8 mouse cellular contexts compared by ENCODE assay signal in genomic region chr2:26388682-26389153, GRCm38 (mm10). TPM values are rescaled to one million over a fixed set of nuclear protein-coding genes. Genes with fewer than 3 reads are reported as not detected.
DNase-seq lines count a peak whose midpoint lies in the region; ATAC-seq and TF ChIP-seq lines count a peak whose summit lies in the region.

No protein-coding gene starts in this region.

- no peak for TF ChIP-seq CTCF in kidney, adult 2 months (conservative IDR thresholded peaks at IDR 0.05; ENCODE audit: insufficient read depth, insufficient read length, low read depth, low read length)

- H3ac ChIP-seq in myocyte (ENCODE audit: control insufficient read depth, insufficient read length) = peak overlapping the region; percentile 90

- no peak for DNase-seq in kidney, adult 2 months
- no peak for DNase-seq in kidney, adult 11 months
- DNase-seq in MN1 (ENCODE audit: low spot score) = peak; percentile 24
- no peak for DNase-seq in embryonic facial prominence, embryonic 14.5 days (ENCODE audit: low spot score)
- peak; percentile 42 to 56 for DNase-seq in kidney, postnatal 4 days
- no peak for DNase-seq in ovary, adult 18-20 months (ENCODE audit: low spot score)
- DNase-seq in layer of hippocampus, adult 9-10 months (ENCODE audit: low spot score) = no peak

- H3K27me3 ChIP-seq in kidney, adult 2 months (replicated peaks; ENCODE audit: control insufficient read depth, insufficient read depth, low read length) = no peaks in the 10 kb centered on the region
- H3K27me3 ChIP-seq in embryonic facial prominence, embryonic 14.5 days (replicated peaks; ENCODE audit: control insufficient read depth, insufficient read depth, low read length) = no peaks in the 10 kb centered on the region
- no peaks in the 10 kb centered on the region for H3K27me3 ChIP-seq in myocyte (ENCODE audit: control insufficient read depth, insufficient read depth, insufficient read length)

- peak overlapping the region; percentile 78 for H3K4me3 ChIP-seq in kidney, adult 2 months (ENCODE audit: insufficient read depth, low read depth, low read length)
- peak overlapping the region; percentile 95 for H3K4me3 ChIP-seq in embryonic facial prominence, embryonic 14.5 days (ENCODE audit: low read depth, low read length)
- peak overlapping the region; percentile 96 for H3K4me3 ChIP-seq in myocyte

- H3K36me3 ChIP-seq in kidney, adult 2 months (ENCODE audit: control insufficient read depth, insufficient read depth, low read length) = peaks cover 5% of the 10 kb centered on the region
- peaks cover 76% of the 10 kb centered on the region for H3K36me3 ChIP-seq in embryonic facial prominence, embryonic 14.5 days (ENCODE audit: control insufficient read depth, insufficient read depth, low read length)
- H3K36me3 ChIP-seq in myocyte (ENCODE audit: control insufficient read depth, insufficient read depth) = peaks cover 46% of the 10 kb centered on the region

- no peak for TF ChIP-seq POLR2A in kidney, adult 2 months (IDR thresholded peaks at IDR 0.05; ENCODE audit: low read depth, low read length)
- TF ChIP-seq POLR2A in myocyte (IDR thresholded peaks at IDR 0.05; ENCODE audit: insufficient read length, low read depth) = no peak

- H3K27ac ChIP-seq in kidney, adult 2 months (ENCODE audit: insufficient read depth, low read depth, low read length) = peak overlapping the region; percentile 43
- H3K27ac ChIP-seq in embryonic facial prominence, embryonic 14.5 days (replicated peaks; ENCODE audit: low read depth, low read length) = peak overlapping the region; percentile 63

- peak; percentile 48 for ATAC-seq in embryonic facial prominence, embryonic 14.5 days (ENCODE audit: low read depth)

- H3K9ac ChIP-seq in embryonic facial prominence, embryonic 14.5 days (ENCODE audit: low read depth, low read length) = peak overlapping the region; percentile 94

- H3K4me2 ChIP-seq in embryonic facial prominence, embryonic 14.5 days (ENCODE audit: low read depth, low read length) = peak overlapping the region; percentile 93
- peak overlapping the region; percentile 91 for H3K4me2 ChIP-seq in myocyte (ENCODE audit: low read depth)

- no peaks in the 10 kb centered on the region for H3K9me3 ChIP-seq in embryonic facial prominence, embryonic 14.5 days (ENCODE audit: control insufficient read depth, low read length)

- WGBS in kidney, adult 2 months = under 1% methylated on average over 45 of the region's 45 CpGs
- WGBS in embryonic facial prominence, embryonic 14.5 days = 1% methylated on average over 27 of the region's 45 CpGs

- peaks cover 33% of the 10 kb centered on the region for H3K79me2 ChIP-seq in myocyte (ENCODE audit: control insufficient read depth, insufficient read depth)

- peaks cover 9% of the 10 kb centered on the region; the same call in 1 of the 2 replicates for H3K4me1 ChIP-seq in kidney, adult 2 months (ENCODE audit: control insufficient read depth, insufficient read depth, low read length)
- peaks cover 4% of the 10 kb centered on the region; the same call in 1 of the 2 replicates for H3K4me1 ChIP-seq in embryonic facial prominence, embryonic 14.5 days (ENCODE audit: control insufficient read depth, insufficient read depth, low read length)

TF ChIP-seq in myocyte, 11 proteins besides CTCF, POLR2A, EP300 and RAD21:
- no peak for TF ChIP-seq REST (IDR thresholded peaks at IDR 0.05; ENCODE audit: insufficient read depth, insufficient read length)
- TF ChIP-seq POLR2AphosphoS2 (IDR thresholded peaks at IDR 0.05; ENCODE audit: insufficient read length, low read depth) = peak; percentile 54
- TF ChIP-seq USF1 (IDR thresholded peaks at IDR 0.05; ENCODE audit: low read depth) = no peak
- no peak for TF ChIP-seq MYOG (IDR thresholded peaks at IDR 0.05; ENCODE audit: control insufficient read depth in 1 of 3, insufficient read depth in 1 of 3, insufficient read length in 2 of 3, low read depth in 2 of 3)
- TF ChIP-seq MAX (IDR thresholded peaks at IDR 0.05; ENCODE audit: low read depth) = no peak
- peak in 1 of 3 experiments; percentile 18 for TF ChIP-seq MYOD1 (IDR thresholded peaks at IDR 0.05; ENCODE audit: control insufficient read depth in 1 of 3, insufficient read length in 2 of 3, low read depth in 2 of 3)
- no peak for TF ChIP-seq SRF (IDR thresholded peaks at IDR 0.05; ENCODE audit: control insufficient read depth, insufficient read length, low read depth)
- no peak for TF ChIP-seq E2F4 (IDR thresholded peaks at IDR 0.05; ENCODE audit: insufficient read depth)
- TF ChIP-seq TCF12 (IDR thresholded peaks at IDR 0.05; ENCODE audit: insufficient read depth, poor library complexity, severe bottlenecking) = no peak
- no peak for TF ChIP-seq TCF3 (IDR thresholded peaks at IDR 0.05; ENCODE audit: insufficient read length, low read depth)

RNA-seq across cellular contexts. Expression of gene Entr1, which starts 0.4 kb away (rescaled TPM):
- polyA plus RNA-seq in kidney, adult 2 months (2012; rRNA removed) = 102 and 110 TPM in 2 replicates
- 102 and 109 TPM in 2 replicates for polyA plus RNA-seq in embryonic facial prominence, embryonic 14.5 days (2014; fragmentation: Nextera tagmentation; extraction: Ambion mirVana)
- polyA plus RNA-seq in myocyte (2012; fragmentation: generic; extraction: Trizol) = 50.8 TPM

RNA-seq across cellular contexts. Expression of gene Pmpca, which starts 0.4 kb away (rescaled TPM):
- polyA plus RNA-seq in kidney, adult 2 months (2012; rRNA removed) = 50.6 and 54.0 TPM in 2 replicates
- polyA plus RNA-seq in embryonic facial prominence, embryonic 14.5 days (2014; fragmentation: Nextera tagmentation; extraction: Ambion mirVana) = 71.9 and 72.3 TPM in 2 replicates
- 111 TPM for polyA plus RNA-seq in myocyte (2012; fragmentation: generic; extraction: Trizol)

RNA-seq across cellular contexts. Expression of gene Snapc4, which starts 8.3 kb away (rescaled TPM):
- polyA plus RNA-seq in kidney, adult 2 months (2012; rRNA removed) = 21.9 and 25.2 TPM in 2 replicates
- 20.2 and 22.9 TPM in 2 replicates for polyA plus RNA-seq in embryonic facial prominence, embryonic 14.5 days (2014; fragmentation: Nextera tagmentation; extraction: Ambion mirVana)
- 11.0 TPM for polyA plus RNA-seq in myocyte (2012; fragmentation: generic; extraction: Trizol)

RNA-seq across cellular contexts. Expression of gene Inpp5e, which starts 20.3 kb away (rescaled TPM):
- polyA plus RNA-seq in kidney, adult 2 months (2012; rRNA removed) = 28.2 and 37.5 TPM in 2 replicates
- 16.3 and 17.8 TPM in 2 replicates for polyA plus RNA-seq in embryonic facial prominence, embryonic 14.5 days (2014; fragmentation: Nextera tagmentation; extraction: Ambion mirVana)
- polyA plus RNA-seq in myocyte (2012; fragmentation: generic; extraction: Trizol) = 9.3 TPM

RNA-seq across cellular contexts. Expression of gene Card9, which starts 28.0 kb away (rescaled TPM):
- 2.1 and 2.5 TPM in 2 replicates for polyA plus RNA-seq in kidney, adult 2 months (2012; rRNA removed)
- 1.3 and 2.1 TPM in 2 replicates for polyA plus RNA-seq in embryonic facial prominence, embryonic 14.5 days (2014; fragmentation: Nextera tagmentation; extraction: Ambion mirVana)
- 0.84 TPM for polyA plus RNA-seq in myocyte (2012; fragmentation: generic; extraction: Trizol)

Comparison
In these comparisons a context has a peak if more than half of its experiments do, and no peak if none do; other contexts are left out.
1. DNase-seq: peak in MN1 (single experiment) and kidney, postnatal 4 days (2 of 2); none in kidney, adult 2 months (single experiment), kidney, adult 11 months (single experiment), embryonic facial prominence, embryonic 14.5 days (single experiment), ovary, adult 18-20 months (single experiment) and layer of hippocampus, adult 9-10 months (single experiment).
2. Peak in every context shown above with its lines, with median percentiles within 50 percentile points of each other: H3K4me3 ChIP-seq.